Mouse (Mus musculus) adipocyte (in vitro differentiated cells): ENCODE results near the gene Serpina3m.
"Not testable (repeated sequence)": the region's sequence is repeated elsewhere in the genome, so short reads cannot be mapped to it uniquely, and the experiment has no call there.

Experiments used
- DNase-seq: peaks from one replicate; pipeline ENCODE4 v3.0.0-alpha.2; 2016; ENCODE audit warnings: low spot score

Serpina3m gene

DNA sequence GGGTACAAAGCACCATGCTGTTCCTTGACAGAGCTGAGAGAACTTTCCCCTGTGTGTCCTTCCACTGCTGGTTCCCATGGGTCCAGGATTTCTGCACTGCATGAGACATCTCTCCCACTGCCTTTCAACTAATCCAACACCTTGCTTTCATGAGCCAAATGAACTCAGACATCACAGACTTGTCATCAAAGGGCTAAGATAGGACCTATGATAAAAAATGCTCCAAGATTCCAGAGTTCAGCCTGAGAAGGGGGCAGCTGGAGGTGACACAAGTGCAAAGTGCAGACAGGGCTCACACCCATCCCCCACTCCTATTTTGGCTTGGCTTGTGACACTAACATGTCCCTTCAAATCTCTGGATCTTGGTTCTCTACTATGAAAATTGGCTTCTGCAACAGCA, 50.2 kb downstream of the Serpina3m start:
- DNase-seq, result no peak

DNA sequence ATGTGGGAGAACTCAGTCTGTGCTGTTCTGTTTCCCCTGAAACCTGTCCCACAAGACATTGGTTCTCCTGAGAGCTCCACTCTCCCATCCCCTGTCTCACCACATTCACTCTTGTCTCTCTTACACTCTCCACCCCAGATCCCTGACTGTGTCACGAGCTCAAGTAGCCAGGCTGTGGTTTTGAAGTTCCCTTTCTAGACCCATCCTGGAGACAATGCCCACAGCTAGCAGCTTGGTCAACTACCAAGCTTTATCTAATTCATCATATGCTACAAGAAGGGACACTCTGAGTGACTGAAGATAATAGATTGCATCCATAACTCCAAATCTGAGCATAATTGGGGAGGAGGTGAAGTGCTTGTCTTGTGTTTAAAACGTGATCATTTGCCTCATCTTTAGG, 52.8 kb downstream of the Serpina3m start:
- not testable (repeated sequence) for DNase-seq

DNA sequence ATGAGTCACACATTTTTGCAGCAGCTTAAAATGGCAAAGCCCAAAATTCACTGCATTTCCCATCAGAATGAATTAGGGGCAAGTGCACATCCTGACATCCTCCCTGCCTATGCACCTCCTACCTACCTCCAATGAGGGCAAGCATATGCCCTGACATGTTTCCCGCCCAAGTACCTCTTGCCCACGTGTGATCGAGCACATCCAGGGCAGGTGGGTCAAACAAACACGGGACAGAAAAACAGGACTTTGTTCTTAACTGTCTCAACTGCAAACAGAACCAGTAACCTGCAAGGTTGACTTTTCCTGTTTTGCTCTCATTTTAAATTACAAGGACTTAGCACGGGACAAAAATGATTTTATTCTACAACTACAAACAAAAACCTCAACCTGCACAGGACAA, 65.7 kb downstream of the Serpina3m start:
- DNase-seq, result no peak

DNA sequence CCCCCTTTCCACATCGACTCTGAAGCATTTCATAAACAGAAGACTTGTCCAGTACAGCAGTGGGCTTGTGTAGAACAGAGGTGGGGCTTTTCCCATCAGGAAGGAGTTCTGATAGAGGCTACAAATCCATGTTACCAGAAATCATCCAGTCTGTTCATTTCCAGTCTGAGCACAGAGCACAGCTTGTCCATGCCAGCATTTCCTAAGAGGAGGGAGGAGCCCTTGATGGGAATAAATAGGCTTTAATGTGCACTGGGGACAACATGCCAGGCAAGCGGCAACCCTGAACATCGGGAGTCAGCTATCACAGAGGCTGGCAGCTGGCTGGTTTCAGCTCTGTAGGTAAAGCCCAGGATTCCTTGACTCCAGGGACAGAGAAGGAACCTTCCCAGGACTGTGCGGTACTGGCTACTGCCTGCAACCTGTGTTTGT, 68.2 kb downstream of the Serpina3m start, which contains the start of gene Serpina3n:
Serpina3n (plus strand) TSS at position 276 of the 432 bp plus-strand sequence.
- peak; percentile 63 for DNase-seq

DNA sequence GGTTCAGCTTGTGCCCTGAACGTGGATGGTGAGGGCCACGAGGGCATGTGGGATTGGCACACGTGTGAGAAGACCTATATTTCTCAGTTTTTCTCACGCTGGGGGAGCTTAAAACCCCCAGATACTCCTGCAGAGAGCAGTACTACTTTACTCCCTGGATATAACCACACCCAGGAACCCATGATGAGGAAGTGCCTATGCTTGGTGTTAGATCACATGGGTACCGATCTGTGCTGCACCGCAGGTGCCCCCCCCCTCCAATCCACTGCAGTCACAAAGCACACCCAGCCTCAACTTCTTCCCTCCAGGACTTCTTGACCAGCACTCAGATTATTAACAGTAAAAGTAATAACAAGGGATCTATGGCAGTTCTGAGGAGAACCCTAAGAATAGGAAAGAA, 74.2 kb downstream of the Serpina3m start:
- no peak for DNase-seq

DNA sequence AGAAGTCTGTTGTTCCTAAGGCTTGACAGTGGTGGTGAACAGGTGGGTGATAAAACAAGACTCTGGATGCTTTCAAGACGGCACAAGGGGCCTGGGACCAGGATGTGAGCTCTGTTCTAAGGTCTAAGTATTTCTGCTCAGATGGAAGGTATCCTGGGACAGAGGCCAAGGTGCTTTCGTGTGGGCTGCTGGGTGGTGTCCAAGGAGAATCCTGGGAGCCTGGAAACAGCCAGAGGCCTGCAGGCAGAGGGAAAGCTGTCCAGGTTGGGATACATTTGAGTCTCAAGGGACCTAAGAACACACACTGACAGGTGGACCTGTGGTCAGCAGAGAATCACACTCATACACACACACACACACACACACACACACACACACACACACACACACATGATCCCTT, 76.3 kb downstream of the Serpina3m start:
- no peak for DNase-seq

DNA sequence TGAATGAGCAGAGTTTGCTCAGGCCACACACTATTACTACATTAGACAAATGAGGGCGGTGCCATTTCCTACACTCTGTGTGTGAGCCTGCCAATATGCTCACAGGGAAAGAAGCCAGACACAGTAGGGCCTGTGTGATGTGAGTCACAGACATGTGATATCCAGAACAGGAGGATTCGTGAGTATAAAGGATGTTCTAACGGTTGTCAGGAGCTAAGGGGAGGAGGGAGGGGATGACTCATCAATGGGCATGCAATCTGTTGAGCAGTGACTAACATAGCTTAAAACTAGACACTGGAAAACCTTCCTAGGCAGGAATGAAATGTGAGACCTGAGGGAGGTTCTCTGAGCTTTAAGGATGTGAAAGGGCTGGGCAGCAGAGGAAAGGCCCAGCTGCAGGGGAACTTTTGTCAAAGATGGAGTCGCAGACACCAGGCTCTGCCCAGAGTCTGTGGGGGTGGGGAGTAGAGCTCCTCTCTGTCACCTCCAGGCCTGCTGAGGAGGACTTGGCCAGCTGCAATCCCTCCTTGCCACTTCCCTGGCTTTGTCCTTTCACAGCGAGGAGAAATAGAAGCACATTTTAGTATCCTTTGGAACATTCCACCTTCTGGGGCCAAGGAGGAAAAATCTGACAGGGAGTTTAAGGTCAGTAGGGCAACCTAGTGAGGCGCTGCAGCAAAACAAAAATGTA, 77.5 kb downstream of the Serpina3m start:
- peak; percentile 52 for DNase-seq

DNA sequence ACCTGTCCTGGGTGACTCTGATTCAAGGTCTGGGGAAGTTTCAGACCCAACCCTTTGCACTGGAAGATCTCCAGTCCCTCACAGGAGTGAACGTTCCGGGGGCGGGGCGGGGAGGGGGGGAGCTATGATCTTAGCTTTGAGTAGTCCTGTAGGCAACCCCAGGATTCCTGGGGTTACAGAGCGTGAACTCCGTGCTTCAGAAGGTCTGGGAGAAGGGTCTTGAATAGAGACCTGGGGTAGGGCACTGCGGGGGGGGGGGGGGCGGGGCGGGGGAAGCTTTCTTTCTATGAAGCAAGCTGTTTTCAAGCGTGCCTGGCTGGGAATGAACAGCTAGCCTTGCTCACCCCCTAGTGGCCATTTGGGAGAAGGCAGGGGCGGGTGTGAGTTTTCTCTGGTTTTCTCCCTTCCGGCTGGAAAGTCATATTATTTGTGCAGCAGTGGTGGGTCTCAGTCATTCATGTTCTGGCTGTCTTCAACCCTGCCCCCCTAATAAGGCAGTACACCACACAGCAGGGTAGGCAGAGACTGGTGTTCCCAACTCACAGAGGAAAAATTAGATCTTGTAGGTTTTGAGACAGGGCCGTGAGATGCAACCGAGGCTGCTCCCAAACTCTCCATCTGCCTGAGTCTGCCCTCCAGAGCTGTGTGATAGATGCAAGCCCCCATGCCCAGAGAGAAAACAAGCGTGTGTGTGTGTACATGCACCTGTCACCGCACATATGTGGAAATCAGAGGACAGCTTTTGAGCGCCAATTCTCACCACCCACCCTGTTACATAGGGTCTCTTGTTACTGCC, 80.3 kb downstream of the Serpina3m start:
- peak; percentile 77 for DNase-seq

DNA sequence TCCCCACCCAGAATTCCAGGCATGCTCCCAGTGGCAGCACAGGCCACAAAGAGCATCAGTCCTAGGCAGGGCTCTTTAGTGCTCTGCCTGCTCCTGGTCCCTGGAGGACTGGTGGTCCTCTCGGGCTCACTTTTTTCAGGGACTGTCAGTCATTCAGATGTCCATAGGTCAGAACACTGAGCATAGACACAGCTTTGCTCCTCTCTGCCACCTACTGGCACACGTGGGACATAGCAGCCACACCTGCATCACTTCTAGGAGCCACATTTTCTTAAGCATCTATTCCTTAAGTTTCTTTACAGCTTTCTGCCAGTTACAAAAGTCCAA, 80.8 kb downstream of the Serpina3m start:
- no peak for DNase-seq

DNA sequence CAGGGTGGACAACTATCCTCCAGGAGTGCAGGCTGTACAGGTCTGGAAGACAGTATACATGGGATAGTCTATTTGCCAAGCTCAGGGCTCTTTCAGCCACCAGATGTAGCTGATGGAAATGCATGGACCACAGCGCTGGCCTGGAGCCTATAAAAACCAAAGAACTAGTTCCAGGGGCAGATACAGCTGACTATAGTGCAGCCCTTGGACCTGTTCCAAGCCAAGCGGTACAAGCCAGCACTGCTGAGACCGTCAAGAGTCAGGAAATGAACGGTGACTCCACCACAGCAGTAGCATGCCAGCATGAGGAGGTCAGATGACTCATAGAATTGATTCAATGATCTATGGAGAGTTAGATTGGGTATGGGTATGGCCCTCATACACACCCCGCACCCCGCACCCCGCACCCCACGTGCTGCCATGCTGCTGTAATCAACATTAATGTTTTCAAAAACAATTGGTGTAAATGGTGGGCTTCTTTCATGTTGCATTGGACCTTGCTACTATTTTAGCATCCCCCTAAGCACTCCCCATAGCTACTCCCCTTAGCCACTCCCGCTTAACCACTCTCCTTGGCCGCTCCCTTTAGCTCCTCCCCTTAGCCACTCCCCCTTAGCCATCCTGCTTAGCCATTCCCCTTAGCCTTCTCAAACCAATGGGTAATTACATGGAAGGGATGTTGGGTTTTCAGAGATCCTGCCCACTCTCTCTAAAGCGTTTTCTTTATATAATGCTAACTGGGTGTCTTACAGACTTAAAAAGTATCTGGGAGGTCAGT, 84.5 kb downstream of the Serpina3m start:
- DNase-seq, result peak; percentile 23

DNA sequence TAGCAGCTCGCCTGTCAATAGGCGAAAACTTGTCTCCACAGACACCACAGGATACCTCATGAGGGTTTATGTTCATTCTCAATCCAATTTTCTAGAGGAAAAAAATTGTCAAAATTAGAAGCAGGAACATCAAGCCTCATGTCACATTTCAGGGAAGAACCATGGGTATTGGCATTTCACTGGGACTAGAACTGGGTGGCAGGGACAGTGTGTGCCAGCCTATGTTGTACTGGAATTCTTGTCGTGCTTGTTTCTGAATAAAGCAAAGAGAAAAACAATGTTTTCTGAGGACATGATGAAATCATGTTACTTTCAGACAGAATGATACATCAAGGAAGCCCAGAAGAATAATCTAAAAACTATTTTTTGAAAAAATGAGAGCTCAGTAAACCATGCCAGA, 87.3 kb downstream of the Serpina3m start:
- no peak for DNase-seq

DNA sequence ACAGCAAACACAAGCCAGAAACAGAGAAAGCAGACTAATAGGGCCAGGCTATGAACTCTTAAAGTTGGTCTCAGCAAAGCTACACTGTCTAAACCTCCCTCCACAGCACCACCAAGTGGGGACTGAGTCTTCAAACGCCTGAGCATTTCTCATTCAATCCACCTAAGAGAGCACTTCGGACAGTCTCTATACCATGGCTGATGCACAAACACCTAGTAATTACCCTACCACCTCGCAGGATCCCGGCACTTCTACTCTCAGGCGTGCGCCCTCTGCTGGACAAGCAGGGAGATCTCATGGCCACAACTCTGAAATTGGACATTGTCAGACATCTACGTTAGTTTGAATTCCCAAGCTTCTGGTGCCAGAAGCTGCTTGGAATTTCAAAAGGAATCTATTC, 88.6 kb downstream of the Serpina3m start:
- DNase-seq, result peak; percentile 47

DNA sequence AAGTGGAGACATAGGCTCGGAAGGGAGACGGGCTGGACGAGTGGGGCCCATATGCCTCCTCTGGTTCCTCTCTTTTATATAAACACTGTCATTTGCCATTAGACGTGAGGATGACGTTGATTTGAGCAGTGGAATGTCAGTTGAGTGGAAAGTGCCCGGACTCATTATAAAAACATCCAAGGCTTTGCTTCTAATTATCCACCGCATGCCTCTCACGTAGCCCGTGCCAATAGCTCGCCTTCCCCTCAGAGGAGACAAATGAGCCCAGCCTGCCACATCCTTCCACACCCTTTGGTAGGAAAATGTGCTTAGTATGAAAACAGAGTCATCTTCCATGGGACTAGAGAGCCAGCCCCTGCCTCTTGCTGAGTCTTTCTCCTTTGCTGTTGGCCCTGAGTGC, 93.1 kb downstream of the Serpina3m start:
- no peak for DNase-seq

DNA sequence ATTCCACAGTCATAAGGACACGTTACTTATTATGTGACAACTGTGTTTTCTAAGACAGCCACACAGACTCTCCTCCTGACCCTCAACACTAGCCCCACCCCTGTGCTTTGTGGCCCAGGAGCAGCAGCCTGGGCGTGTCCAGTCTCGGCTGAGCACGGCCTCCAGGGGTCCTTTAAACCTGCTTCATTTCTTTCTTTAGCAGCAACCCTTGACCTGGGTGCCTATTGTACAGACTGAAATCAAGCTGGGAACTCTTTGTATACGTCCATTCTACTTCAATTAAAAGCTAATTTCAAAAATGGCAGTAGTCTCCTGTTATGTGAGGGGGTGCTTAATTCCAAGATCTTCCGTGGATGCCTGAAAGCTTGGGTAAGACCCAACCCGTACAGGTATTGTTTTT, 94.9 kb downstream of the Serpina3m start:
- no peak for DNase-seq

DNA sequence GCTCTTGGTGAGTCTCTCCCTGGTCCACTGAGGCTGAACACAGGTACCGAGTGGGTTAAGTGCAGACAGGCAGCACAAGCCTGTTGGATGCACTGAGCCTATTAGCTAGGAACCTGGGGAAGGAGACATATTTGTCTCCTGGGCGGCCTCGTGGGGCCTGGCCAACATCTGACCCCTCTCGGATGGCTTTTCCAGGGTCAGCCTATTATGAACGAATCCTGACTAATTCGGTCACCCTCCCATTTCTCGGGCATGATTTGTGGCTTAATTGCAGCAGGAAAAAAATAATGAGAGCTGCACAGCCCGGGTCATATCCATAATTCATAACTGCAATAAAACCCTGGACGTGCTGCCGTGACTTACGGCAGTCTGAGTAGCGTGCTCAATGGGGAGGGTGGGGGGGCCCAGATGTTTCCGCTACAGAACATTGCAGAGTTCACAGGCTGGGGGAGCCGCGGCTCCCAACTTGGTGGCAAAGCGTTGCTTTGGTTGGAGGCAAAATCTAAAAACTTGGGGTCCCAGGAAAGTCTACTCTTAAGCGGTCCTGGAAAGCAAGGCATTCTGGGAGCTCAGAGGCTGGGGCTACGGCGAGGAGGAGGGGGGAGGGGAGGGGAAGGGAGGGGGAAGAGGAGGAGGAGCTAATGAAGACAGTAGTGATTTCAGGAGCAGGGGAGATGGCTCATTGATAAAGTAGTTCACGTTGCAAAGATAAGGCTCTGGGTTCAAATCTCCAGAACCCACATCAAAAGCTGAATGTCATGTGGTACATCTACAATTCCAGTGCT, 95.9 kb downstream of the Serpina3m start:
- DNase-seq, result no peak

DNA sequence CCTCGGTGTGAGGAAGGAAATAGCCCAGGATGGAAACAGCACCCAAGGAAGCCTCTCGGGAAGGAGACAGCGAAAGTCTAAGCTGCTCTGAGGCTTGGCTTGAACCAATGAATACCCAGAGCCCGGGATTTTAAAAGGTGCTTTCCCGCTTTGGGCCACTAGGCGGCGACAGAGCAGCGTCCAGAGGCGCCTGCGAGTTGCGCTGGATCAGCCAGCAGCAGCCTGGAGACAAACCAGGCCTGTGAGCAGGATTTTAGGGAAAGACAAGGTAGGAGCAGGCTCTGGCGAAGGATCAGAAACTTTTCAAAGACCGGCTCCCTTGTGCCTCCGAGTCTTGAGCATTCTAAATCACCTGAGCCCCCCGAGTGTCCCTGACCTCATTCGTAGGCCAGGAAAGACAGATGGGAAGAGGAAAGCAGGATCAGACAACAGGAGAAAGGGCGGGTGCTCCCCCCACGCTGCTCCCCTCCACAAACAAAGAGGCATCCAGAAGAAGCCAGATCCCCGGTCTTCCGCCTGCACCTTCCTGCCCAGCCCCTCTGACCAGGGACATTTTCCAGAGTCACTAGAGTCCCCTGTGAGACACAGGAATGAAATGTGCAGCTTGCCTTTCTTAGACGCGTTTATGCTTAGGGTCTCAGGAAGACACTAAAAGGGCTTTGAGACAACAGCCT, 101.9 kb downstream of the Serpina3m start:
- peak; percentile 81 for DNase-seq

DNA sequence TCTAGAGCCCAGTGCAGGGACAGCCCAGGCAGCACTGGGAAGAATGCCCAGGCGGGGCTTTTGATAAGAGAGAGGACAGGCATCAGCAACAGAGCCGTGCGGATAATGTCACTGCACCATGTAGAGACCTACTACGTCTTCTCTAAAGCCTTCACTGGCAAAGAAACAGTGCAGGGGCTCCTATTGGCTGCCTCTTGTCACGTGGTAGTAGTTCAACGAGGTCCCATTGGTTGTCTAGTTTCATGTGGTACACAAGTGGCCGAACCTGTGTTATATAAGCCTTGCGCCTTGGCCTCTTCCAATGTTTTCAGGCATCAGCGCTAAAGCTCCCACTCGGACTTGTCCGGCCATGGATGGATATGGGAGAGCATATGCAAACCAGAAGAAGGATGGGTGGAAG, 105.4 kb downstream of the Serpina3m start:
- DNase-seq, result no peak
